Mouse (Mus musculus) kidney, adult 8-10 months (tissue): ENCODE results near the gene Greb1.
"Not testable (repeated sequence)": the region's sequence is repeated elsewhere in the genome, so short reads cannot be mapped to it uniquely, and the experiment has no call there.

Source experiments
- DNase-seq, 2 experiments: peaks; one replicate each; pipeline ENCODE4 v3.0.0; 2022

Gene Greb1

DNA sequence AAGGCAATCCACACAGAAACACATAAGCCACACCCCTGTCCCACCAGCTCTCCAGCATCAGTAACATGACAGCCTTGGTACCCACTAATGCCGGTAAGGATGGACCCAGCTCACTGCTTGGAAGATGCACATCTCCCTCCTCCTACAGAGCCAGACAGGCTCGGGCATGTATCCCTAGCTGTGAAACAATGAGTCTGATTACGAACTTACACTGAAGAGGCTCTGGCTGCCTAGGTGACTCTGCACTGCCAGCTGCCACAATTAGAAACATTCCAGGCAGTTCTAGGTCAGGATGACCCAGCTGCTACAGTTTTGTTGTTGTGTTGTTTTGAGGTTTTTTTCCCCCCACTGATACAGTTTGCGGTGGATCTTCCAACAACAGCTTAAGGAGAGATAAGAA, 40.4 kb downstream of the Greb1 start:
- no peak for DNase-seq

DNA sequence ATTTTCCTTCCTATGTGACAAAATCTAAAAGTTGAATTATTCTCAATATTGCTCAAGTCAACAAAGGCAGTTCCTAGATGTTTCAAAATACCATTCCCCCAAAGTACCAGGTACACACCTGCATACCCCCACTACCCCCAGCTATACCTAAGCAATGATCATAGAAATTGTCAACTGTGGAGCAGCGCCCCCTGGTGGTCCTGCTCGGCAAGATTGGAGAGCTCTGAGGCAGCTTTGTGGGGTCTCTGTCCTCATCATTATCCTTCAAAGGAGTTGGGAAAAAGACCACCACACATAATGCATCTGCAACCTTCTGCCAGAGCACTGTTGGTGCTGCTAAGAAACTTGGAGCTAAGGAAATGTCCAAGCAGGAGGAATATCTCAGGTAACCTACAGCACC, 46.4 kb downstream of the Greb1 start:
- peak in 1 of 2 experiments; percentile 51 for DNase-seq

- DNase-seq, result no peak
These were observed 47.1 kb downstream of the Greb1 start for GRCm38 (mm10) chr12:16753555-16753954.

GRCm38 (mm10) chr12:16753110-16753509, 47.6 kb downstream of the Greb1 start:
- no peak for DNase-seq

- DNase-seq, result no peak
These were observed 48.3 kb downstream of the Greb1 start for GRCm38 (mm10) chr12:16752236-16752840.

DNA sequence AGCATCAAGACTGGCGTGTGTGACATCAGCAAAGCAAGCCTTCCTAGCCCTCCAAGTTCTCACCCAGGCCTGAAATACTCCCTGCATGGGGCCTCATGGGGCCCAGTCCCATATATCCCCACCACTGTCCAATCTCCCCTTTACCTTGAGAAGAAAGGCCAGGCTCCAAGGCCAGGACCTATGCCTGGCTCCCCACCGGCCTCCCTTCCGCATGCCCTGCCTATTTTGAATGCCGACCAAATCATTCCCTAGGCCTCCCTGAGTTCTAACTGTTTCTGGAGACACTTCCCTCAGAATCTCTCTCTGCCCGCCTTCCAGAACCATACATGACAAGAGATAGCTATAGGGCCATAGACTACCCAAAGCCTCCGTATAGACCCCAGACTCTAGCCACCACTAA, 49.1 kb downstream of the Greb1 start:
- DNase-seq, result no peak

DNA sequence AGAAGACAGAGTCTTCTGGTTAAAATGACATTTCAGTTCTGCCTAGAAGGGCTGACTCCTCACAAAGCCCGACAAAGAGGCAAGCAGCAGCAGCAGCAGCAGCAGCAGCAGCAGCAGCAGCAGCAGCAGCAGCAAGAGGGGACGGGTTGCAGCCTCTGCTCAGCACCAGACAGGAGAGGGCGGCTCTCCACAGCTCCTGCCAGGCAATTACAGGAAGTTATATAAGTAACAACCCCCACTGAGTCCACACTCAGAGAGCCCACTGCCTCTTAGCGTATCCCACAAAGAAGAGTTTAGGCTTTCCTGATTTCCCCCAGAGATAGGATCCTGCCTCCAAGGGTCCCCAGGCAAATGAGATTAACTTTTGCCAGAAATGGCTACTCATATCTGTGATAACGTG, 60.6 kb downstream of the Greb1 start:
- DNase-seq, result no peak

- DNase-seq, result no peak
These were observed 63.4 kb downstream of the Greb1 start for GRCm38 (mm10) chr12:16737266-16737665.

- DNase-seq, result no peak
These were observed 66.0 kb downstream of the Greb1 start for GRCm38 (mm10) chr12:16734698-16735097.

DNA sequence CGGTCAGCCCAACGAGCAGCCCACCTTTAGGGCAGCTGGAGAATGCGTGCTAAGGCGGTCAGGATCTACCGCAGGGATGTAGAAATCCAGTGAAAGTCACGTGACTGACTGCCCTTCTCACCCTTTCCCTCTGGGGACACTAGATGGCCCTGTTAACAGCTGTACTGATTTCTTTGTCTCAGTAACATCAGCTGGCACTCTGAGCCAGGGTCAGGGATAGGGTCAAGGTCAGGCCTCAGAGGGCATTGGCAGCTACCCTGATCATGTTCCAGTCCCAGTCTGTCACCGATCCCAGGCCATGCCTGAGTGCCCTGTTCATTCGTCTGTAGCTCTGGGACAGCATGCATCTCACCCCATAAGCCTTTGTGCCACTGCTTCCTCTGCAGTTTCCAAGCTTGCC, 66.7 kb downstream of the Greb1 start:
- no peak for DNase-seq

GRCm38 (mm10) chr12:16731121-16731741, 69.5 kb downstream of the Greb1 start:
- peak; percentile 50 to 58 for DNase-seq

- DNase-seq, result no peak
These were observed 70.5 kb downstream of the Greb1 start for GRCm38 (mm10) chr12:16730196-16730595.

DNA sequence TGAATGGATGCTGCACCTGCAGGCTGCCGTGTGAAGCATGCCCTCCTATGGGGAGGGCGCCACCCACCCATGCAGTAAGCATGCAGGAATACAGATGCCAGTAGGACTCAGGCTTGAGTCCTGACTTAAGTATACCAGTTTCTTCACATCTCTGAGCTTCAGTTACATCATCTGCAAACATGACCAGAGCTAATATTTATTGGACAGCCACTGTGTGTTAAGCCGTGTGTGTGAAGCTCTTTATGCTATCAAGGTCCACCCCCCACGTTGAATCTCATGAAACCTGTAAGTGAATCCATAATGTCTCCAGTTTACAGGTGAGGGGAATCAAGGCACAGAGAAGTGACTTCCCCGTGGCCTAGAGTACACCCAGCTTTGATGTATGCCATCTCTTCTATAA, 72.5 kb downstream of the Greb1 start:
- no peak for DNase-seq

GRCm38 (mm10) chr12:16726229-16726628, 74.5 kb downstream of the Greb1 start:
- peak; percentile 11 to 33 for DNase-seq

- DNase-seq, result no peak
These were observed 77.1 kb downstream of the Greb1 start for GRCm38 (mm10) chr12:16723601-16724000.

DNA sequence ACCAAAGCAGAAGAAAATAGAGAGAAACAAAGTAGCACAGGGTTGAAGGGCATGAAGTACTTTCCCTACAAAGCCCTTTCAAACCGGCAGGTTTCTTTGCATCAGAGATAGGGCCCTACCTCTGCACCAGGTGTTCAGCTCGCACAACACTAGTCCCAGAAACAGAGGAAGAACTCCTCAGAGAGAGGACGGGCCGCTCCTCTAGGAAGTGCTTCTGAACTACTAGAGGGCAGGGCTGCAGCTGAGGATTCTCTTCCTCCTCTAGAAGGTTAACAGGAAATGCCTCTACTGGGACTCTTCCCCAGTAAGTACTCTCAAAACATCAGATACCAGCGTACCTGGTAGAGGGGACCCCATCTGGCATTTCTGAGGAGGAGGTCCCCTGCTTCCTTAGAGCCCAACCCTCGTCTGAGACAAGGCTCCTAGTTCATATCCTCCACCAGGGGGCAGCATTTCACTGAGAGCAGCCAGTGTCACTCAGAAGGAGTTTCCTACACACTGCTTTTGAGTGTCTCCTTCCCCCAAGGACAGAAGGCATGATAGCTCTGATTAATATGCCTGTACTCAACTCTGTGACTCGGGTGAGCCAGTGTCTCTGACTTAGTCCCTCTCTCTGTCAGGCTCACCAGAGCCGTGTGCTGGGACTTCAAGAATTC, 81.9 kb downstream of the Greb1 start:
- DNase-seq, result peak; percentile 20 to 44

- DNase-seq, result peak in 1 of 2 experiments; percentile 49
These were observed 83.0 kb downstream of the Greb1 start for GRCm38 (mm10) chr12:16717653-16718052.

- DNase-seq, result no peak
These were observed 86.1 kb downstream of the Greb1 start for GRCm38 (mm10) chr12:16714616-16715015.

- no peak for DNase-seq
These were observed 102.0 kb downstream of the Greb1 start for GRCm38 (mm10) chr12:16698691-16699090.

GRCm38 (mm10) chr12:16696146-16696545, 104.5 kb downstream of the Greb1 start:
- DNase-seq, result no peak

DNA sequence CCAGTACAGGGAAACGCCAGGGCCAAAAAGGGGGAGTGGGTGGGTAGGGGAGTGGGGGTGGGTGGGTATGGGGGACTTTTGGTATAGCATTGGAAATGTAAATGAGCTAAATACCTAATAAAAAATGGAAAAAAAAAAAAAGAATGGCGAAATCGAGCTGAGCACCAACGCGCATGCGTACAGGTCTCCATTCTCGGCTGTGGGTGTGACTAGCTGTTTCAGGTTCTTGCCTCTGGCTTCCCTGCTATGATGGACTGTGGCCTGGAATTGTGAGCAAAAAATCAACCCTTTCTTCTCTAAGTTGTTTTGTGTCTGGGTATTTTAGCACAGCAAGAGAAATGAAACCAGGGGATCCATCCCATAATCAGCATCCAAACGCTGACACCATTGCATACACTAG, 105.4 kb downstream of the Greb1 start:
- DNase-seq, result not testable (repeated sequence)

- no peak for DNase-seq
These were observed 105.9 kb downstream of the Greb1 start for GRCm38 (mm10) chr12:16694783-16695182.

GRCm38 (mm10) chr12:16690631-16691030, 110.1 kb downstream of the Greb1 start:
- no peak for DNase-seq

DNA sequence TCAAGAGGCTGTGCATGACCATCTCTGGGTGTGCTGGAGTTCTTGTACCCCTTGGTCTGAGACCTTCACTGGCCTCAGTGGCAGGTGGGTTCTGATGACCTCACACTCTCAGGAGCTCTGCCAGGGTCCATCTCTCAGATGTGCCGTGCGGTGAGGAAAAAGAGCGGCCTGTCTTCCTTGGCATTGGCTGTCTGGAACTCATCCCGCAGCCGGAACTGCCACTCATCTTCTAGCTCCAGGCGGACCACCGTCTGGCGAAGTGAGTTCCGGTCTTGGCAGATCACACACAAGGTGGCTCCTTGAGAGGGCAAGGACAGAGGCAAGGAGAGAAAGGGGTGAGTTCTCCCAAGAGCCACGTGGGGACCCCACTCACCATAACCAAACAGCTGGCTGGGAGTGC, 128.4 kb downstream of the Greb1 start:
- DNase-seq, result no peak
